Mouse (Mus musculus) granulocyte monocyte progenitor cell, adult 5-6 weeks (primary cell): ENCODE measurements around the gene Ssr2. TPM values are rescaled to one million over a fixed set of nuclear protein-coding genes. Genes with fewer than 3 reads are reported as not detected.
"Not testable (repeated sequence)": the region's sequence is repeated elsewhere in the genome, so short reads cannot be mapped to it uniquely, and the experiment has no call there.

Experiments
- ATAC-seq: replicated peaks from 2 replicates; pipeline ENCODE4 v1.8.0; 2016; ENCODE audit warnings: mild to moderate bottlenecking, moderate TSS enrichment, inconsistent platforms; ENCODE audit not compliant: poor library complexity, severe bottlenecking
- total RNA-seq, 2 experiments: library from RNA; stranded (forward) in 1 of 2; stranded (reverse) in 1 of 2; fragments of 200-712, 200-1000 nt in 1 of 2; fragments of >200 nt in 1 of 2; fragmentation: Nextera tagmentation in 1 of 2; gene quantifications; 2 replicates each; pipeline ENCODE4 v1.2.3; 2014 to 2017

The Ssr2 gene
- total RNA-seq, 2 experiments from 2014 or later = 225 to 434 TPM

DNA sequence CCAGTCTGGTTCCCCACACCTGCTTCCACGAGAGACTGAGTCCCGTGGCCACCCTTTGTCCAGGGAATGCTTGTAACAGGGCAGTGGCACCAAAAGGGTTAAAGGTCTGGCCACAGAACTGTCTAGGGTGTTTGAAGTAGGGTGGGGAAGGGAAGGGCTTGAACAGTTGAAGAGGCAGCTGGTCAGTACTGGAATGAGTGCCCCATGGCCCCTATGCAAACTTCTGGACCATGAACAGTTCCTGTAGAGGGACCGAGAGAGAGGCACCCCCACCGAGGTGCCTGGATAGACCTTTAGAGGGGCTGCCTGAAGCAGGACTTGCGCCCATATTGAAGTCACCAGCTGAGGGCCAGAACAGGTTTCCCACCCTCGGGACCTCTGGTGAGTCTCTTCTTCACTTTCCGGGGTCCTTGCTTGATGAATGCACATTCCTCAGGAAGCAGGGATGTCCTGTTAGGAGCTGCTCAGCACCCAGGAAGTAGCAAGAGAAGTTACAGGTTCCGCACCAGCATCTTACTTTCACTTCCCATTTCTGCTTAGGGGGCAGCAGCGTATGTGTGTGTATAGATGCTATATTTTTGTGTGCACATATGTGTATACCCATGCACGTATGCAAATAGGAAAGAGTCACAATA, 17.4 kb downstream of the Ssr2 start:
- peak; percentile 79 for ATAC-seq

DNA sequence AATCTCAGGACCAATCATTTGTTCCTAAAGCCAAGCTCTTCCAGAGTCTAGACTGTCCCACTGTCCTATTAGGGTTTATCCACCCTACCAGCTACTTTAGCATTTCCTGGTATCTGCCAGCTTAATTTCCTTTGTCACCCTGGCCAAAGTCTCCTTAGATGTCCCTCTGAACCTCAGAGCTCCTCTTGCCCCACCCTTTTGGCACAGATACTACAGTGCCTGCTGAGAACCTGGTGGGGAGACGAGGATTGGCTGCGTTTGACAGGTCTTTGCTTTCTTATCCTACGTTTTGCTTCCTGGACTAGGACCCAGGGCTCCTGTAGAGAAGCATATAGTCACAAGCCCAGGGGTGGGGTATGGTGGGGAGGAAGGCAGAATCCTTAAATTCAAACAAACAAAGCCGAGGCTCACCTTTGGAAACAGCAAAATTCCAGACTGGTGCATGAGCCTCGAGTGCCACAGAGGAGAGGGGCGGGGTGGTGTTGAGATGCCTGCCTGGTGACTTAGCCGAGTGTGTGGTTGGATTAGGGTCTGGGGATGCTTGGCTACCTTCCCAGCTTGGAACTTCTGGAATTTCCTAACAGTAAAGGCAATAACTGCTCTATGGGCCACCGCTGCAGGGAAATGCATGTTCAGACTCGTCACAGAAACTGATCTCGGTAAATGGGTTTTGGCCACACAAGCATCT, 18.4 kb downstream of the Ssr2 start:
- no peak for ATAC-seq

DNA sequence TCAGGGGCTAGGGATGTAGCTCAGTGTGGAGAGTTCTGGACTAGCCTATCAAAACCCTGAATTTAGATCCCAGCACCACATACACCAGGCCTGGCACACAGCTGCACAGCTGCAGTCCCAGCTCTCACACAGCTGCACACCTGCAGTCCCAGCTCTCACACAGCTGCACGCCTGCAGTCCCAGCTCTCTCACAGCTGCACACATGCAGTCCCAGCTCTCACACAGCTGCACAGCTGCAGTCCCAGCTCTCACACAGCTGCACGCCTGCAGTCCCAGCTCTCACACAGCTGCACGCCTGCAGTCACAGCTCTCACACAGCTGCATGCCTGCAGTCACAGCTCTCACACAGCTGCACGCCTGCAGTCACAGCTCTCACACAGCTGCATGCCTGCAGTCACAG, 20.9 kb downstream of the Ssr2 start:
- not testable (repeated sequence) for ATAC-seq

DNA sequence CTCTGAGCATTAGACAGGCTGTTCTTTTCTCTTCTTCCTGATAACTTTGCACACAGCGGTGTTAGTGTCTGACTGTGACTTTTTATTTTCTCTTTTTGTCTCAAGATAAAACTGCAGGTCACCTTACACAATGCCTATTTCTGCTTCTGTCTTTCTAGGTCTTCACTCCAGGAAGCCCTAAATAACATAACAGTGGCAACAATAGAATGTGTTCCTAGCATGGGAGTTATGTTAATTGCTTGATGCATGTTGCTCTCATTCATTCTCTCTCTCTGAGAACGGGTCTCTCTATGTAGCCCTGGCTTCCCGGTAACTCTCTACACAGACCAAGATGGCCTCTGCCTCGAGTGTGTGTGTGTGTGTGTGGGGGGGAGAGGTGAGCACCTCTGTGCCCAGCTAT, 26.8 kb downstream of the Ssr2 start:
- no peak for ATAC-seq

DNA sequence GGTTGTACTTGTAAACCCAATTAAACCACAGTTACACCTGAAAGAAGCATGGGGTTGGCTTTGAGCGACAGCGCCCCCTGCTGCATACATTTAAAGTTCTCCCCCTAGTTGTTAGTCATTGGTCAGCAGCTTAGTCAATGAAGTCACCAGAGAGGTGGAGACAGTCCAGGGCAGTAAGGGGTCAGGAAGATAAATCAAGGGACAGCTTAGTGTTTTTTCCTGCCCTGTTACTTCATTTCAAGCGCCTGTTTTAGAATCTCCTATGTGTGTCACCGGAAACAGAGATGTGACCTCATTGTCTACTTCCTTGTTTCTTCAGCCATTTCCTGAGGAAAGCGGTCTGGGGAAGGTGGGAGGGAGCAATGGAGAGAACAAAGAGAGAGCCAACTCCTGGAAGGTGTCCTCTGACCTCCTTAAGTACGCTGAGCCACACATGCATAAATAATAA, 28.1 kb downstream of the Ssr2 start:
- peak; percentile 65 for ATAC-seq

DNA sequence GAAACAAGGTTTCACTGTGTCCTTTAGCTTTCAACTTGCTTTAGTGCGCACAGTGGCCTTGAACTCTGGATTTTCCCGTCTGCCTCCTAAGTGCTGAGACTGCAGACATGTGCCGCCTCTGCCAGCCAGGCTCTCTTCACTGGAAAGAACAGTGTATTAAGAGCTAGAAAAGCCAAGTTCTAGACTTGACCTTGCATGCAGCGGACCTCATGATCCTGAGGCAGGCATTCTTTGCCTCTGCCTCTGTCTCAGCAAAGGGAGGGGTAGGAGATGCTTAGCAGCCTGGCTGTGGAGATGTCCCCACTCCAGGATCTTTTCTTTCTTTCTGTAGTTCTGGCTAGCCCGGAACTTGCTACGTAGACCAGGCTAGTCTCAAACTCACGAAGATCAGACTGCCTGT, 29.2 kb downstream of the Ssr2 start:
- ATAC-seq = no peak

DNA sequence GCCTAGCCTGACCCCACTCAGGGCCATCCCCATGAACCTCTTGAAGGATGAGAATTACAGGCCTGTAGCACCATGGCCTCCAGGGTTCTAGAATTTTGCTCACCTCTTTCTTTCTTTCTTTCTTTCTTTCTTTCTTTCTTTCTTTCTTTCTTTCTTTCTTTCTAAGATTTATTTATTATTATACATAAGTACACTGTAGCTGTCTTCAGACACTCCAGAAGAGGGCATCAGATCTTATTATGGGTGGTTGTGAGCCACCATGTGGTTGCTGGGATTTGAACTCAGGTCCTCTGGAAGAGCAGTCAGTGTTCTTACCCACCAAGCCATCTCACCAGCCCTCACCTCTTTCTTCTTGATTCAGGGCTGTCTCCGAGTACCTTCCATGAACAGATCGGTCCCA, 30.0 kb downstream of the Ssr2 start, which contains the start of gene Arhgef2:
TSS of gene Arhgef2 (plus strand) at position 301 of the 400 bp plus-strand sequence.
- not testable (repeated sequence) for ATAC-seq

DNA sequence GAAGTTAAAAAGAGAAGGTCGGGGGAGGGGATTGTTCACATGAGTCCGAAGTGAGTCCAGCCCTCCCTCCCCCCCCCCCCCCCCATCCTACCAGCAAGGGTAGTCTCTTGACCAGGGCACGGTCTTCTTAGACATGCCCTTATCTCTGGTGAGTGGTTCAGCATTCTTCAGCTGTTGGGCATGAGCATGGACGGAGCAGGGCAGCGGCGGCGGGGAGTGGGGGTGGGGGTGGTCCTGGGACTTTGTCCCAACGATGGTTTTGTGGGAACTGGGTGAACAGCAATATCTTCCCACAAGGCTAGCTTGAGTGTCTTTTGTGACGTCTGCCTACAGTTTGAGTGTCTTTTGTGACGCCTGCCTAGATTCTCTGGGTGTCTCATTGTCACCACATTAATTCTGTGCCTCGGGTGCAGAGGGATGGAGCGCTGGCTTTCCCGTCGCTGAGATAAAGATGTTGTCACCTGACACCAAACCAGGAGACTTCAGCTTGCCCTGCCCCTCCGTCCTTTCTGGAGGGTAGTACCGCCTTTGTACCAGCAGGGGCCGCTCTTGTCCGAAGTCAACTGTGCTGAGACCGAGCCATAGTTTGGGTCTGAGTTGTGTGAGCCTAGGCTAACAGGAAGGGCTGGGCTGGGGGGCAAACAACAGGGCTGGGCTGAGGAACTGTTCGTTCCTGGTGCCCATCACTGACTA, 31.5 kb downstream of the Ssr2 start:
- ATAC-seq = peak; percentile 87

DNA sequence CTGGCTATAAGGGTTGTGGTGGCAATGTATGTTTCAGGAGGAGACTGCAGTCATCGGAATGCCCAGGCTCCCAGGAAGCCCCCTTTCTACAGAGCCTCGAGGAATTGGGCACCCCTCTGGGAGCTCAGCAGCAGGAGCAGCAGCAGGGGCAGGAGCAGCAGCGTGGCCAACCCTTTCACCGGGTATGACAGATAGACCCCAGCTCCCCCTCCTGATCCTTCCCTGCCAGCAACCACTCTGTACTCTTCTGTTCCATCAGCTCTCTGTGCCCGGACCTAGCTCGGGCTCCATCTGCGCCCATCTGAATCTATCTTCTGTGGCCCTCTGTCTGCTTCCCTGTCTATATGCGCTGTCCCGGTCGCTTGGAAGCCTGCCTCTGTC, 32.1 kb downstream of the Ssr2 start:
- no peak for ATAC-seq

DNA sequence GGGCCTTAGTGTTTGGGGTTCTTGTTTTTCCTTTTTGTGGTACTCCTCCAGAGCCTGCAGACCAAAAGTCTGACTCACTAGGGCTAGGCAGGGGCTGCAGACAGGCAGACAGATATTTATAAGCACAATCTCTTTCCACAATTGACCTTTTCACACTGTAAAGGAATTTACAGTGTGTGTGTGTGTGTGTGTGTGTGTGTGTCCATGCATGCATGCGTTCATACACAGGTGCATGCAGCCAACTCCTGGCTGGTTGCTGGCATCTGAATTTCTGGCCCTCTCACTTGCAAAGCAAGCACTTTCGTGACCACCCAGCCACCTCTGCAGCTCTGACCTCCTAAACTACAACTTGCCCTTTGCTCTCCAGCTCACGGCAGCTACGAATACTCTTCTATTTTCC, 33.4 kb downstream of the Ssr2 start:
- ATAC-seq = no peak

DNA sequence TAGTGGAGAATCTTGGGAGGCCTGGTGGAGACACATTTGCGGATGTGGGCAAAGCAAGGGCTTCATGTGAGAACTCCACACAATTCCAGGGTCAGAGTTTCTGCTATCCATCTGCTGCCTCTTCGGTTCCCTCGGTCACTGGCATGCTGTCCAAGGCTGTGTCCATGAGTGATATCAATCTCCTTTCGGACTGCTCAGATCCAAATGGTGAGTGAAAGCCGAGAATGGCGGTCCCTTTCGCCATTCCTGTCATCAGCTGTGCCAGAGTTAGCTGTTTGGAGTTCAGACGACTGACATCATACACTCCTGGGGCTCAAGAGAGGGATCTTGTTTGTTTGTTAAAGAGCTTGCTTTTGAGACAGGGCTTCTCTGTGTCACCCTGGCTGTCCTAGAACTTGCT, 38.7 kb downstream of the Ssr2 start:
- ATAC-seq = no peak

DNA sequence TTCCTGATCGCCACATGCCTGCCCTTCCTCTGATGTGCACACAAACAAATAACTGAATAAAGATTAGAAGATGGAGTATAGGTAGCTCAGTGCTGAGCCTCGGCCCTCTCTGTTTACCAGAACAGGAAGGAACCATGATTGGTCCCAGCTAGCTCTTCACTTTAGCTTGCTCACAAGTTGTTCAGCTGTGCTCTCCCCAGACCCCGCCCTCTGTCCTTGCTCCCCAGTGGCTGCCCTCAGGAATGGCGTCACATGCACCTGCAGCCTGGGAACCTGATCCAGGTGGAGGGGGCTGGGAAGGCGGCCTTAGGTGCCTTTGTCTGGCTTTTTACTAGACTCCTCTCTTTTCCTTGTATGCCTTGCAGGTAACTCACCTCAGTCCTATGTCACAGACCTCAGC, 39.4 kb downstream of the Ssr2 start:
- ATAC-seq = no peak

DNA sequence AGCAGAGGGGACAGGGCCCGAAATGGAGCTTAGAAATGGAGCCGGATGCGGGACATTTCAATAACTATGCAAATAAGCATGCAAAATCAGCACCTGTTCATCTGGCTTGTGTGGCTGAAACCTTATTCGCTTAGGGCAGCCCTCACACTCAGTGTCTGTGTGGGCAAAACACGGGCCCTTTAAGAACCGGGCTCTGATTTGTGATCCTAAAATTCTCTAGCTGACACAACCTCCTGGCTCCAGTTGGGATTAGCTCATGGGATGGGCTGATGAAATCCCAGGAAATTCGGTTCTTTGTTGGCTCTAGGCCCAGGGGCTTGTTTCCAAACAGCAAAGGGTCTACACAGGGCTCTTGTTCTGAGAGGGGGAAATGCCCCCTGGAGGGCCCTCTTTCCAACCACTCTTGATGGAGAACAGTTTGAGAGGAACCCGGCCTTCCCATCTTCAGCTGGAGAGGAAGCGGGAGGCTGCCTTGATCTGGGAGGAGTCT, 40.3 kb downstream of the Ssr2 start:
- no peak for ATAC-seq

DNA sequence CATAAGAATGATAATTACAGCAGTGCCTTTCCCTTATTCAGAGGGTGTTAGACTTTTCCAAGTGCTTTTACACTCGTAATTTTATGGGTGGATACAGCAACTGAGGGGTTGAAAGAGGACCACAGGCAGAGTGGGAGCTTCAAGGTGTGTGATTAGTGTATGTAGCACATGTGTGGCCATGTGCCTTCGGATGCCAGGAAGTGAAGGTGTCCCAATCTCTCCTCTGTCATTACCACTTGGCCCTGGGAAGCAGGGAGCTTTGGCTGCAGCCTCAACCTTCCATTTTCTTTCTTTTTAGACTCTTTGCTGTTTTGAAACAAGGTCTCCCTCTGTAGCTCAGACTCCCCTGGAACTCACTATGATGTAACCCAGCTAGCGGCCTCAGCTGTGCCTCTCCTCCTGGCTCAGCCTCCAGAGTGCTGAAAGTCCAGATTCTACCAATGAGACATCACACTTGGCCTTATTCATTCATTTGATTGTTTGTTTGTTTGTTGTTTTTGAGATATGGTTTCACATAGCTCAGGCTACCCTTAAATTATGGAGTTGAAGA, 41.4 kb downstream of the Ssr2 start:
- ATAC-seq = peak; percentile 14; the same call in 1 of the 2 replicates

DNA sequence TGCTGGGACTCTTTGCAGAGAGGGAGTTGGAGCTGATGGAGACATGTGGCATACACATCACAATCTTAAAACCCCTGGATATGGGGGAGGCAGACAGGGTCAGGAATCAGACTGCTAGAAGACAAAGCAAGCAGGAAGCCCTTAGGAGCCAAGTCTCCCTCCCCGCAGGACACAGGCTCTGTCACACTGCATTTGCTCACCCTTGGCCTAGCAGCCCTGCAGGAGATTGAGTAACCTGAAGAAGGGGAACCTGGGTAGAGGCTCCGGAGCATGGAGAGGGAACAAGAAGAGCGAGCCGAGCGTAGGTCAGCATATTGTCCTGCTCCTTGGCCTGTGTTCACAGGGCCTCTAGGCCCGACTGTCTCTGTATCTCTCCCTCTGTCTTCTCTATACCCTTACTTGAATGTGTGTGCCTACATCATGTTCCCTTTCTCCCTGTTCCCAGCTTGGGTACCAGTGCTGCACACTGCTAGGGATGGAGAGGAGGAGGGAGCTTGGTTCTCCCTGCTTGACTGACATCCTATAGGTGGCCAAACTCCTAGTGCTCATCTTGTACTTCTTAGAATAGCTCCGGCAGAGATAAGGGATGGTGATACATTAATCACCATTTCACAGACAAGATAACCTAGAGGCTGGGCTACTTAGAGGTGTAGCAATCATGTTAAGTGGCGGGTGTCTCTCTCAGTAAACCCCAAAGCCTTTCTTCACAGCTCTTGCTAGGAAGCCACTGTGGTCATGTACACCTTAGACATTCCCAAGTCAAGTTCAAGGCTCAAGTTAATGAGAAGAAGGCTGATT, 42.6 kb downstream of the Ssr2 start:
- ATAC-seq = peak; percentile 65

DNA sequence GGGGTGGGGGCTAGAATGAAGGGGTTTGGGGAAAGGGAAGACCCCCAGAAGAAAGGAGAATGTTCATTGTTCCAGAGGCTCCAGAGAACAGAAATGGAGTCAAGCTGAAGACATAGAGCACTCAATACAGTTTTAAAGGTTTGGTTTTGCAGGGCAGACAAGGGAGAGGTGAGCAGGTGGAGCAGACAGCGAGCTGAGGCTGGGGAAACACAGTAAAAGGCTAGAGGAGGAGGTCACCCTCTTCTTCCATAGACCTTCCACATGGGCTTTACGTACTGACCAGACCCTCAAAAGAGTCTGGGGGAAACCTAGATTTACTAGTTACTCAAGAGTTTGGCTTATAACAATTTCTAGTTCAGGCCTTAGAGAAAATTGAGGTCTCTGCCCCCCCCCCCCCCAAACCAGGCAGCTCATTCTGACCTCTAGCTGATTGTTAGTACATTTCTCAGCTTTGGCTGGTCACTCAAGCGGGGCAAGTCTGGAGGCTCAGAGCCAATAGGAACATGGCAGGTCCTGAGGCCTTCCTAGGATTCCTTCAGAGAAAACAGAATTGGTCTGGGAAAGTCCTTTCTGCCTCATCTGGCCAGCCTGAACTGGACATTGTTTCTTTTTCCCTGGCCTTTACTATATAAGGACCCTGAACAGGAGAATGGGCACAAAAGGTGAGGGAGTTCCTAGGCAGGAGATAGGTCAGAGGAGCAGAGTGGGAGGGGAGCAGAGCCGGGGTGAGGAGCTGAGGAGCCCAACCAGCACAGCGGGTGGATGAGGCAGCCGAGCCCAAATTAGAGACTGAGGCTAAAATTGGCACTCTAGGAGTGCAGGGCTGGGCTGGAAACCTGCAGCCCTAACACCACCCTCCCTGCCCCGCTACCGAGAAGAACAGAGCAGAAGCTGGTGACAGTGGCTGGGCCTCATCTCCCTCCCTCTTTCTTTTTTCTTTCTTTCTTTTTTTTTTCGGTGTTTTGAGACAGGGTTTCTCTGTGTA, 43.7 kb downstream of the Ssr2 start:
- ATAC-seq = no peak

DNA sequence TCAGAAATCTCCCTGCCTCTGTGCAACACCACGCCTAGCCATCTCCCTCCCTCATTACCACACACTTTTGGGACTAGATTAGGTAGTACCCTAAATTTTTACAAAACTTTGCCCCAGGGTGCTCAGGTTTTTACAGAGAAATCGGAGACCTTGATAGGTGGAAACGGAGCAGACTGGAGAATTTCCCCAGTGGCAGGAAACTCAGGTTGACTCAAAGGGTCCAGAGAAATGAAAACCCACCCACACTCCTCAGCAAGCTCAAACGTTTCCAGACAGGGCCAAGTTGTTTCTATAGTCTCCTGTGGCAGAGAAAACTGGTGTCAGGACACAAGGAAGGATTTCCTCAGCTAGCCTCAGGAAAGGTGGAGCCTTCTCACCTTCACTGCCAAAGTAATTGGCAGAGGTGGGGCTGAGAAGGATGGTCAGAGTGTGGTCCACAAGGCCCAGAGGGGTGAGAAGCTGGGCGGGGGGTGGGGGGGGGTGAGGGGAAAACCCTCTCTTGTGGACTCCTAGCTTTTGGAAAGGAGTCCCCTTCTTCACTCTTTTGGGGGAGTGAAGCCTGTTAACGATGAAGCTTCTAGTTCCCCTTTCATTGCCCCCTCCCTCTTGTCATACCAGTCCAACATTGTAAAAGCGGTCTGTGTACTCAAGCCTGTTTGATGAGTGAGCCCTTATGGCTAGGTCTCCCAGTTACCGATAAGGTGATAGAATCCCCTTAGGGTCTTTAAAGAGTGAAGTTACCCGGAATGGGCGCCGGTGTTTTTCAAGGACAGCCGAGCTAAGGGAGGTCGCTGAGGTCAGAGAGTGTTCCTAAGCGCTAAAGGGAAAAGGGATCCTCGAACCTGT, 44.7 kb downstream of the Ssr2 start:
- no peak for ATAC-seq

DNA sequence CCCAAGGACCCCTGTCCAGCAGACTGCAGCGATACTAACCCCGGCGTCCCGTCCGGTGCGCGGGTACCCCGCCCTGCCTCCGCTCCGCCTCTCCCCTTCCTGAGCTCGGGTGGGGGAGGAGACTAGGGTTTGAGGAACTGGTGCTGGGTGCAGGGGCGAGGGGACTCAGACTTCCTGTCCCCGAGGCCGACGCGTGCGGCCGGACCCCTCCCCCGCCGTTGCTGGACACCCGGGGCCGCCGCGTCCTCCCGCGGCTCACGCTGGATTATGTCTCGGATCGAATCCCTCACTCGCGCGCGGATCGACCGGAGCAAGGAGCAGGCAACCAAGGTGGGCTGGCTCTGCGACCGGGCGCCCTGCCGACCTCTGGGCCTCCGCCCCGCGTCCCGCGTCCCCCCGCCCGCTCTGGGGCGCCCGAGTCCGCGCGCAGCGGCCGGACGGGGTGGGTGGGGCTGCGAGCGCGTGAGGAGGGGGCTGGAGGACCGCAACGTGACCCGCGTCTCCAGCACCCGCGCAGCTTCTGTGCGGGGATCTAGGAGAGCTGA, 45.4 kb downstream of the Ssr2 start:
- peak; percentile 61 for ATAC-seq
